Mouse (Mus musculus) cortical plate, adult 2 months (tissue): ENCODE data around the gene Sgsh.

Experiments used
- CTCF ChIP-seq: fragments of 200-500 bp; IDR thresholded peaks from 2 replicates; pipeline ENCODE4 v1.5.1; 2011; ENCODE audit warnings: mild to moderate bottlenecking, control low read depth, low read length; ENCODE audit not compliant: insufficient read depth; ENCODE audit errors: extremely low read depth
- POLR2A ChIP-seq: fragments of 200-500 bp; IDR thresholded peaks from 2 replicates; pipeline ENCODE4 v1.6.1; 2011; ENCODE audit warnings: mild to moderate bottlenecking, low read length, control low read depth; ENCODE audit not compliant: insufficient read depth; ENCODE audit errors: extremely low read depth

GRCm38 (mm10) chr11:119300986-119301385 lies 54.4 kb downstream of the Sgsh start:
- no peak for TF ChIP-seq CTCF
- TF ChIP-seq POLR2A = no peak
